Mouse (Mus musculus) heart, embryonic 10.5 days (tissue): ENCODE results near the gene Dhx58. TPM values are rescaled to one million over a fixed set of nuclear protein-coding genes. Genes with fewer than 3 reads are reported as not detected.

Experiments used
- DNase-seq: peaks from one replicate; pipeline ENCODE4 v3.0.0-alpha.2; 2017; ENCODE audit warnings: low spot score
- H3K27ac ChIP-seq: fragments of 300-500 bp; sonication (generic); 2 replicates; pipeline ENCODE4 v1.5.1; 2016; ENCODE audit warnings: mild to moderate bottlenecking
- H3K27me3 ChIP-seq: fragments of 300-500 bp; sonication (generic); 2 replicates; pipeline ENCODE4 v1.6.1; 2016; ENCODE audit warnings: mild to moderate bottlenecking; ENCODE audit not compliant: poor library complexity, insufficient read depth, severe bottlenecking
- H3K36me3 ChIP-seq: fragments of 300-500 bp; sonication (generic); 2 replicates; pipeline ENCODE4 v1.6.1; 2016; ENCODE audit warnings: mild to moderate bottlenecking, moderate library complexity
- H3K4me1 ChIP-seq: fragments of 300-500 bp; sonication (generic); 2 replicates; pipeline ENCODE4 v1.6.1; 2016; ENCODE audit warnings: mild to moderate bottlenecking
- H3K4me3 ChIP-seq: fragments of 300-500 bp; sonication (generic); 2 replicates; pipeline ENCODE4 v1.5.1; 2016; ENCODE audit warnings: mild to moderate bottlenecking, moderate library complexity
- H3K9me3 ChIP-seq: fragments of 300-500 bp; sonication (generic); 2 replicates; pipeline ENCODE4 v1.6.1; 2016; ENCODE audit warnings: mild to moderate bottlenecking, moderate library complexity
- WGBS: fragments of 180-500 bp; shearing (Covaris S2); methylation state at CpG from one replicate; pipeline ENCODE4 v1.1.7; 2016; 5-methylcytosine and 5-hydroxymethylcytosine counted together
- polyA plus RNA-seq: library from polyadenylated mRNA; unstranded; fragments of >200 nt; fragmentation: Nextera tagmentation; extraction: Ambion mirVana; gene quantifications from 2 replicates; pipeline ENCODE4 v1.2.1, GENCODE M21; 2016

Dhx58 gene
- polyA plus RNA-seq, 1 experiment from 2014 or later, result 2.4 TPM

GRCm38 (mm10) chr11:100646265-100646664 is 57.8 kb downstream of the Dhx58 start:
- 4% methylated on average over 1 of the region's 1 CpGs for WGBS
- peak; percentile 84 for DNase-seq
- no peak overlapping the region for H3K4me3 ChIP-seq
- peaks cover 74% of the 10 kb centered on the region for H3K27me3 ChIP-seq
- H3K9me3 ChIP-seq, result no peaks in the 10 kb centered on the region
- H3K36me3 ChIP-seq, result no peaks in the 10 kb centered on the region
- H3K27ac ChIP-seq, result no peak overlapping the region
- peaks cover 12% of the 10 kb centered on the region; the same call in 1 of the 2 replicates for H3K4me1 ChIP-seq

Other genes with a start within 250 kb of the Dhx58 start
- gene Klhl11, start 231.5 kb downstream of the Dhx58 start, polyA plus RNA-seq, result 6.7 and 9.7 TPM in 2 replicates
- gene Acly, start 176.3 kb downstream of the Dhx58 start, polyA plus RNA-seq, result 127 and 139 TPM in 2 replicates
- gene Ttc25, start 158.7 kb downstream of the Dhx58 start, polyA plus RNA-seq, result 0.59 and 0.75 TPM in 2 replicates
- gene Cnp, start 129.4 kb downstream of the Dhx58 start, polyA plus RNA-seq, result 16.3 and 20.0 TPM in 2 replicates
- 67.4 and 67.9 TPM in 2 replicates for gene Nkiras2, start 85.0 kb downstream of the Dhx58 start, polyA plus RNA-seq
- gene Dnajc7, start 84.1 kb downstream of the Dhx58 start, polyA plus RNA-seq, result 194 and 211 TPM in 2 replicates
- gene Zfp385c, start 11.8 kb downstream of the Dhx58 start, polyA plus RNA-seq, result 0.23 and 0.27 TPM in 2 replicates
- gene Kat2a, start 8.2 kb upstream of the Dhx58 start, polyA plus RNA-seq, result 52.0 and 59.8 TPM in 2 replicates
- 0.19 and 0.34 TPM in 2 replicates for gene Hspb9, start 9.6 kb upstream of the Dhx58 start, polyA plus RNA-seq
- 13.7 and 13.9 TPM in 2 replicates for gene Rab5c, start 33.9 kb upstream of the Dhx58 start, polyA plus RNA-seq
- gene Kcnh4, start 55.7 kb upstream of the Dhx58 start, polyA plus RNA-seq, result not detected in 2 replicates
- gene Hcrt, start 58.7 kb upstream of the Dhx58 start, polyA plus RNA-seq, result not detected in 2 replicates
- 4.8 and 6.3 TPM in 2 replicates for gene Ghdc, start 66.7 kb upstream of the Dhx58 start, polyA plus RNA-seq
- 25.7 and 30.1 TPM in 2 replicates for gene Stat5b, start 146.5 kb upstream of the Dhx58 start, polyA plus RNA-seq
- gene Stat5a, start 155.1 kb upstream of the Dhx58 start, polyA plus RNA-seq, result 6.2 and 6.6 TPM in 2 replicates
- 33.7 and 41.5 TPM in 2 replicates for gene Stat3, start 235.3 kb upstream of the Dhx58 start, polyA plus RNA-seq